Mouse (Mus musculus) 3T3-L1 (cell line): ENCODE results near the gene Fto.

Experiments used
- DNase-seq: peaks from one replicate; pipeline ENCODE4 v3.0.0-alpha.2; 2015; ENCODE audit warnings: low read depth, low spot score

Gene Fto

DNA sequence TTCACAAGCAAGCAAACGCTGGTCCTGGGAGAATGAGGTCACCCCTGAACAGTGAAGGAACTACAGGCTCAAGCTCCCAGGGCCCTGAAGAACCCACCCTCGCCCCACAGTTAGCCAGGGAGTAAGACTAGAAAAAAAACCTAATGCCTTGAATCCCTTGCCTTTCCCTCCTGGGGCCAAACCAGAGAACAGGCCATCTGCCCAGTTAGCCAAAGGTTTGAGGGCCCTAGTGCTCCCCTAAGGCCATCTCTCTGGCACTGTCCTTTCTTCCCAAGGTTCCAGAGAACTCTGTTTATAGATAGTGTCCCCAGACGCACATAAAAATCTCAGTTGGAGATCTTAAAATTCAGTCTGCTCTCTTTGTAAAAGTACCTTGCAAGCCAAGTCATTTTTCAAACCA lies 340.2 kb downstream of the Fto start:
- DNase-seq = no peak

DNA sequence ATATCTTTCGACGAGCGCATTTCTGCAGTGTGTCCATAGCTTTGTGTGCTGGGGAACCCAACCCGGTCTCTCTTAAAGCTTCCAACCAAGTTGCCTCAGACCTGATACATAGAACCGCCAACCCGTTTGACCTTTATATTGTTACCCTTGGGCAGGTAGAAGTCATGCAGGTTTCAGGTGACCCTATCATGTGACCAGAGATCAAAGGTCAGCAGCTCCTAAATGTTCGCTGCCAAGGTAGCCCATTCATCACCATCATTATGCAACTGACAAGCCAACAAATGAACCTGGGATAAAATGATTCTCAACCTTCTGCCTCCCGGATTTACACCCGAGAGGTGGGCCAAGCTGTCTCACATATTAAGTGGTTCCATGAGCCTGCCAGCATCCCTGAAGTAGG lies 344.1 kb downstream of the Fto start:
- DNase-seq = no peak

DNA sequence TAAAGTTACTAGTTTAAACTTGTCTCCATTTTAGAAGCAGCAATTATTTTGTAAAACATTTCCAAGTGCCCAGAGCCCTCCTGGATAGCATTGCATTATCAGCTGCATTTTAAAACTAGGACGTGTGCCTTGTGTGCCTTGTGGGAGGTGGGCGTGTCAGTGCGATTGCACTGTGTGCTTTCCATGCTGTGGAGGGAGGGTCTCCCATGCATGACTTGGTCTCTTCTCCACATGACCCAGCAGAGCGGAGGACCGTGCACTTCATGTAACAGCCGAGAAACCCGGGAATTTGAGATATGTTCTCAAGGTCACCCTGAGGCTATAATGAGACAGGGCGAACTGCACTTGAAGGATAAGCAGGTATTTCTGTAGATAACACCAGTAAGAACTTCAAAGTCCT lies 347.6 kb downstream of the Fto start:
- no peak for DNase-seq

DNA sequence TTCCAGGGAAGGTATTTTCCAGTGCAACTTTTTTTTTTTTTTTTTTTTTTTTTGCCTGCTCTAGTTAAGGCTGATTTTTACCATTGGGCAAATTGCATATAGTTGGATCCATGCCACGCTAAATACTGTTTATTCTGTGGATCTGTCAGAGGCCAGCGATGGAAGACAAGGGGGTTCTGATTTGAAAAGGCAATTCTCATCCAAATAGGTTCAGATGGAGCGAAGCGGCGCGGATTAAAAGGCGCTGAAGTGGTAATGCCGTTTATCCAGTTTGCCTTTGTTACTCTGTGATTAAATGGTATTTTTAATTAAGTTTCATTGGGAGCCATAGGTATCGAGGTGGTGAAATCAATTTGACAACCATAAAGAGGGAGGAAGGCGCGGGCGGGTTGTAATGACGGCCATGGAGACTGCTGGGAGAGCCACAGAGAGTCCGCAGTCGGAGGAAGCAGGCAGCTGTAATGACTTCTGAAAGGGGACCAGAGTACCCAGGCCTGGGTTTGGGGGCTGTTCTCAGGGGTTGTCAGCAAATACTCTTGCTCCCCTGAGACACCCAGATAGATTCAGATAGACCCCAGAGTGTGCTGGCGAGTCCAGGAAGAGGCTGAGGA lies 356.2 kb downstream of the Fto start:
- no peak for DNase-seq

DNA sequence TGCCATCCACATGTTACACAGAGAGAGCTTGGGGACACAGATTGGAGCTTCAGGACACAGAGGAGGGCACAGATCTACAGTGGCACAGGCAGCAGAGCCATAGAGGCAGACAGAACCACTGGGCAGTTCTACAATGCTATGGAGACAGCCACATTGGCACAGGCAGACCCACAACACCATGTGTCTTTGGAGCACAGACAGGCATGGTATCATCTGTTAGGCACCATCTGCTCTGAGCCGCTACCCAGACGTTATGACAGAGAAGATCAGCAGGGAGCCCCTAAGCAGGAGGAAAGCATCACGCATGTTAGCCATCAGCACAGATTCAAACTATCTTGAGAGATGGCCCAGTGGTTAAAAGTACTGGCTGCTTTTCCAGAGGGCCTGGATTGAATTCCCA lies 363.6 kb downstream of the Fto start:
- no peak for DNase-seq

DNA sequence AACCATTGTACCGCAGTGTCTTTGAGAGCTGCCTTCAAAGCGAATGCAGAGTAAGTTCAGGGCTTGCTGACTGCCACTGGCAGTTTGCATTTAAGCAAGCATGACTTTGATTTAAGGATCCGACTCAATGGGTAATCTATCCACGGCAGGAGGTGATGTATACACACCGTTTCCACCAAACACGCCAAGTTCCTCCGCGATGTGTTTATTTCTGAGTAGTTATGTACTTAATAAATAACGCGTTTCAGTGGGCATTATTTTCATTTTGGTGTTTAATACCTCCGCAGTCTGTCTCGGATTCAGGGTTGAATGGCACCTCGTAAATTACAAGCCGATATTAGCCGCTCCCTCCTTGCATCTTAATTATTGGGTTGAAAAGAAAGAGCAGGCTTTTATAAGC lies 366.1 kb downstream of the Fto start:
- no peak for DNase-seq

DNA sequence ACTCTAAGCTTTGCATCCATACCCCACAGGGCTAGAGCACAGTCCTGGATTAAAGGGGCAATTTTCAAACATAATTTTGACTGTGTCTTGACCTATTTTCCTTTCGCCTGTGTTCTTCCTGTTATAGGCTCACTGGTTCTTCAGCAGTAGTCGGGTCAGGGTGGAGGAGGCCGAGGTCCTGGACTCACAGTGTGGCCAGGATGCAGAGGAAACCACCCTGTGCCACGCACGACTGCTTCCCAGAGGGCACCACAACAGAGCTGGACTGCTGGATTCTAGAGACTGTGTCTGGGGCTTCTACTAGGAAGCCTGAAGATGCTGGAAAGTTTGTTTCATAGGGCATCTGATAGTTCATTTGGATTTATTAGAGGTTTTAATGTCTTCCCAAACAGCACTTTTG lies 366.8 kb downstream of the Fto start:
- DNase-seq = no peak

DNA sequence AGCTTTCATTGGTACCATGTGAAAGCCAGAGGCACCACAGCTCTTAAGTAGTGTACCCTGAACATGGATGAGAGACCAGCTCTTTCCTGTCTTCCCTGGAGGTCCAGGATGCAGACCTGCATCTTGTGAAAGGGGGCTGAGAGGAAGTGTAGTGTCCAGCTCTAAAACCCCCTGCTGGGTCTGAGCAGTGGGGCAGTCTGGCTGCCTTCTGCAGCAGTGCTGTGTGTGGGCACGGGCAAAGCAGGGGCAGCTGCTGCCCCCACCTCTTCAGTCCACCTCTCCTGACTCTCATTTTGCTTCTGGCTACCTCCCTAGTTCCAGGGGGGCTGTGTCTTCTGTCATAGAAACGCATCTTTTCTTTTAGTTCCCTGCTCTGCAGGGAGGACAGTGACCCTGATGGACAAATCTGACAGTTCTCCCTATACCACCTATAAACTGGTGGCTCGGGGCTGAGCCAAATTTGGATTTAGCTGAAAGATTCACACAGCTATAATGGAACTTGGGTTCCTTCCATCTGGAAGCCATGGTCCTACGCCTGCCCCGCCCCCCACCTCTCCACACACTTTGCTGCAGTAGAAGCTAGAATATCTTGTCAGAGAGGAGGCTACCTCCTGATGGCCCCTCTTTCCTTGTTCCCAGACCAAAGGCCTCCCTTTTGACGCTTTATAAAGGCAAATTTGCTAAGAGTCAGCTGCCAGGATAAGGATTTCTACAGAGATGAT lies 371.4 kb downstream of the Fto start:
- DNase-seq = no peak

DNA sequence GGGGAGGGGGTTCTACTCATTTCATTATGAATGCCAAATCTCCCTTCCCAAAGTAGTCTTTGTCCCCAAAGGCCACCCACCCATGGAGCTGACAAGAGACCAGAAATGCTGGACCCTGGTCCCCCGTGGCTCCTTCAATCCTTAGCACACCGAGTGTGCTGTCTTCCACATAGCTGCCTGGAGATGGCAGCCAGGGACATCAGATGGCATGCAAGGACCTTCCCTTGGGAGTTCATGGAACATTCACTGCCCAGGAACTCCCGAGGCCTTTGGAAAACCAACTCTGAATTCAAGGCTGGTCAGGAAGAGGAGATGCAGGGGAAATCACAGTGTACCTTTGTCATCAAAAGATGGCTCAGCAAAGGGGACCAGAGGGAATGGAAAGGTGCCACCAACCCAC lies 372.1 kb downstream of the Fto start:
- no peak for DNase-seq

DNA sequence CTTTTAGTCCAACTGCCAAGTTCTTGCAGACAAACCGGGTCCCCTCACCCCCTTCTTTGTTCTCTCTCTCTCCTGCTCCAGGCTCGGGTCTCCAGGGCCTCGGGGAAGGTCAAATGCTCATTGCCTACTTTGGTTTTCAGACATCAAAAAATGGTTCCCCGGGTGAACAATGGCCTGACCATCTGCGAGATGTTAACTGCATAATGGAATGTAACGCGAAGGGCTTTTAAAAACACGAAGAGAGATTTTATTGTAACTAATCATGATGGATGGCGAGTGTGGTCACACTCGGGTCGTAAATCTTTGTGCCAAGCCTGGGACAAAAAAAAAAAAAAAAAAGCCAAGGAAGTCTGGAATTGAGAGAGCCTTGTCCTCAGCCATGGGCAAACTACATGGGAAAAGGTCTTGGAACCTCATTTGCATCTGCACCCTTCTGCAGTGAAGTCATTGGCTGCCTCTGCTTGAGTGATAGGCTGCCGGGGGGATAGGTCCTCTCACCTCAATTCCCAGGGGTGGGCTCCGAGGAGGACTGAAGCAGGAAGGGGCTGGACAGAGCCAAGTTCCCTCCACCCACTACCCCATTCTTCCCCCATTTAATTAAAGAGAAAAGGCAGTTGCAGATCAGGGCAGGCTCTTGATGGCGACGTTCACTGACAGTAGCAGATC lies 378.9 kb downstream of the Fto start:
- peak; percentile 4 for DNase-seq

DNA sequence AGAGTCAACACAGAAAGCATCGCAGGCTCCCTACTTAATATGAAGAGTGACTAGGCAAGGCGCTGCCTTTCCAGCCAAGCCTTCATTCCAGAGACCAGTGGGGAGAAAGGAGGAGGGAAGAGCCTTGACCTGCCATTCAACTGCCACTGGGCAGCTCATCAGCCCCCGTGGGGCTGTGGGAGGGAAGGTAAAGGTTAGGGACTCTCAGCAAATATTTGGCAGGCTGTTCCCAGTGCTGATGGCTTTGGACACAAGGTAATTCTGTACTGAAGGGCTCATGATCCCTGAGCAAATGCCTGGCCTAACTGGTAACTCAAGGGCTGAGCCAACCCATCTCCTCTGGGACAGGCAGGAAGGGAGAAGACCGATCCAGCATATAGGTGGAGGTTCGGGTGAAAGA lies 393.2 kb downstream of the Fto start:
- DNase-seq = no peak

DNA sequence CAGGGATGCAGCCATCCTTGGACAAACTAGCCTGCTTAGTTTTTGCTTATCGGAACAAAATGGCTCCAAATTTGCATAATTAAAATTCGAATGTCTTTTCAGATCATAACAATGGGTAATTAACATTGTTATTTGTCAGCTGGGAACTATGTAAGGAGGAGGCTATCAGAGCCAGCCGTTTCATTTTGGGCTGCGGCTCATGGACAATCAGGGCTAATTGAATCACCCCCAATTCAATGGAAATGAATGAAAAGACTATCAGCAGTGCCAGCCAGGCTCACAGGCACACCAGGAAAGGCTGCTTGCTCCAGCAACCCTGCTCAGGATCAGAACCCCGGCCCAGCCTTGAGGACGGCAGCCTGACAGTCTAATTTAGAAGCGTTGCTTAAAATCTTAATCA lies 395.3 kb downstream of the Fto start:
- no peak for DNase-seq

DNA sequence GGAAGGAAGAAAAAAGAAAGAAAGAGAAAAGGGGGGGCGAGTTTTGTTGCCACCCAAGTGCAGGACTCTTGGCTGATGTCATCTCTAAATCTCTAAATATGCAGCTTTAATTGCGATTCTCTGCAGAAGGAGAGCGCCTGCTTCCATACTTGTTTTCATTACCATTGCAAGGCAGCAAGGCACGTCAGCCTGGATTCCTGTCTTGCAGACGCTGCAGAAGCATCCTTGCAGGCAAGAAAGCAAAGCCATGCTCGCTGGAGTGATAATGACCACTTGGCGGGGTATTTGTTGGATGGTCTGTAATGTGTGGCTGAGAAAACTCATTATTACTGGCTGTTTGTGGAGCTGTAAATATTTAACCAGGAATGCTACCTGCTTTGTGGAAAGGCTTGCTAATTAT lies 396.4 kb downstream of the Fto start:
- no peak for DNase-seq

DNA sequence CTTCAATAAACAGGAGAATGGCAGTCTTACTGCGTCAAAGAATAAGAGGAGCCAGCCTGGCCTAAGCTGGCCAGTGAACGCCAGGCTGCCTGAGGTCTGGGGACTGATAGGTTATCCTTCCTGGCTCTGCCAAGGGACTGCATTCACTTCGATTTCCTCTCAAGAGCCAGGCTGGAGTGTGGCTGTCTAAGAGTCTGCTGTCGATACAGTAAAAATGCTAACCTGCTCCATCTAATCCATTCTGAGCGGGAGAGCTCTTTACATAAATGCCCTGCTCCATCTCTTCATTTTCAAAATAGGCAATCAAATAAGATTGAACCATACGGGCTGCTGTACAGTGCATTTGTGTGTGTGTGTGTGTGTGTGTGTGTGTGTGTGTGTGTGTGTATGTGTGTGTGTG lies 397.9 kb downstream of the Fto start:
- no peak for DNase-seq

DNA sequence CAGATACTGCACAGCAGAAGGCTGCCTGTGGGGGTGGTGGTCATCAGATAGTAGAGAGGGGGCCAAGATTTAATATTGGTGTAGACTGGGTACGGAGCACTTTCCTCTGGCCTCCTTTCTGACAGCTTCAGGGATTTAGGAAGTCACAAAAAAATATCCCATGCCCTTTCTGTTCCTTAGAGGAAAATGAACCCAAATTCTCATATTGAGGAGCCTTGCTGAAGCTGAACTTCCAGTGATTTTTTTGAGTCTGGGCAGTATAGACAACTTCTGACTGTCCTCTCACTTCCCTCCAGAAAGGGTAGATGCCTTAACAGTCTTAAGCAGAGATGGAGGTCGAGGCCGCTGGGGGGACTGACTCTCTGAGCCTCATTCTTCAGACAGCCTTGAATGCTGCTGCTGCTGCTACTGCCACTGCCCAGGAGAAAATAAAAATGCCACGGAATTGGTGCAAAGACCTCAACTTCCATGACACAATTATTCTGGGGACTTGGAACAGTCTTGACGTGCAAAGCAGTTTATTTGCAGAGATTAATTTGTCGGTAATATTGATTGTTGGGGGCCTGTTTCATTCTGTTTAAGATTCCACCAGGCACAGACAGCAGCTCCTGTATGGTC lies 398.8 kb downstream of the Fto start:
- no peak for DNase-seq

DNA sequence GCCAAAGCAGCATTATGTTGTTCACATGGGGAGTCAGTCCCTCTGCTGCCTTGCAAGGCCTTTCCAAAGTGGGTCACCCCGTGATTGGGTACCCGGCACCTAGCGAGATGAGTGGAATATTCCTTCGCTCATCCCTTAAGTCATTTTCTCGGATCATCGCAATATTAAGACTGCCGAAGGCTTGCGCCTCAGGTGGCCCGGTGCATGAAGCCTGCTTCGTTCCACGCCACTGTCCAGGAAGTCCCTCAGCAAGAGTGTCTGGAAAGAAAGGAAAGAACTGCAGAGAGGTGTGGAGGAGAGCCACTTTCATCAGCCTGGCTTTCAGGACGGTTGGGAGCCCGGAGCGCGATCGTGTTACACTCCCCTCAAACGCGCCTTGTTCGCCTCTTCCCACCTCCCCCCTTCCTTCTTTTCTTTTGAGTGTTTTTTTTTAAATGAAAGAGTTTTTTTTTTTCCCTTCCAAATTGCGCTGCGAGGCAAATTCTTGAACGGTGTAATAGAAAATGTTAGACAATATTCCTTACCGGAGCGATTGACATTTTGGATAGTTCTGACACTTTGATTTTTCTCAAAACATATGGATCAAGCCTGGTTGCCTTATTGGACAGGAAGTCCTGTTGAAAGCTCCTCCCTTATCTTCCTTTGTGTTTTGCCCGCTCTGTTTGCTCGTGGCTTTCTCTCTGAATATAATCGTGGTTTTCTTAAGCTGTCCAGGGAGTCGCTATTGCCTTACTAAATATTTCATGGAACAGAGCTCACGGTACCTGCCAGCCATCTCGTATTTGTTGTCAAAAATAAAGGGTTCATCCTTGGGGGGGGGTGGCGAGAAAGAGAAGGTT lies 399.6 kb downstream of the Fto start:
- DNase-seq = peak; percentile 7

DNA sequence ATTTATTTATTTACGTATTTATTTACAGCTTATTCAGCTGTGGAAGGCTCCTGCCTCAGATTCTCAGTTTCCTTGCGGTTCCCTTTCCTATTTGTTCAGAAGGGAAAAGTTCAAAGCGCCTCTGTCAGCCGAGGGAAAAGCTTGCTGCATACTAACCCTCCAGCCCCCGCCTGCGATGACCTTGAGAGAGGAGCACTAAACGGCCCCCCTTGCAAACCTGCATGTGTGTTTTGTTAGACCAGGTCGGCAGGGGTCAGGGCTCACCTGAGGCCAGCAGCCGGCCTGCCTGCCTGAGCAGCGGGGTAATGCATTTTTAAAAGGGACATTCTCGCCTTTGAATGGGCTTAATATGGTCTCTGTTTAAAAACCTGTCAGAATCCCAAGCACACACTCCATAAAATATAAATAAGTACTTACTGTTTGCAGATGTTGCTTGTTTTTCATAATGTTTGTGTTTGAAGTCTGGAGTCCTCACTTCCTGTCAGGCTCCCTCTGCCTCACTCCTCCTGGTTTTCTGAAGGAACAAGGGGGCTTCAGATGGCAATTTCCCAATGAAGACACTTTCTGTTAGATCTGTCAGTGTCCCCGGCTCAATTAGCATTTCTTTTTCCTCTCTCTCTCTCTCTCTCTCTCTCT lies 400.5 kb downstream of the Fto start:
- no peak for DNase-seq

DNA sequence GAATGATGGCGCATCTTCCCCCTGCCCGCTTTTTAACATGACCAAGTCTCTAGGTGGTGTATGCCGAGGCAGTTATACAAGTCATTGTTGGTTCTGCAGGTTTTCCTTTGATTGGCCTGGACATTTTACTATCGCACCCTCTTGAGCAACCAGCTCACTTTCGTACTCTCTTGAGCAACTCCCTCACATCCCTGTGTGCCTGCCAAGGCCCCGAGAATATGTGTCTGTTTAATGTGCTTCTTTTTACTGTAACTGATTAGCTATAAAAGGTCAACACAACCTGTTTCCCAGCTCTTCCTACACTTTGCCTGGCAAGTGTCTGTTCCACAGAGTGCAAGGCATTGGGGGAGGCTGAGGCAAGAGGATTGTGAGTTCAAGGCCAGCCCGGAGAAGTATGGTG lies 401.4 kb downstream of the Fto start:
- DNase-seq = no peak

DNA sequence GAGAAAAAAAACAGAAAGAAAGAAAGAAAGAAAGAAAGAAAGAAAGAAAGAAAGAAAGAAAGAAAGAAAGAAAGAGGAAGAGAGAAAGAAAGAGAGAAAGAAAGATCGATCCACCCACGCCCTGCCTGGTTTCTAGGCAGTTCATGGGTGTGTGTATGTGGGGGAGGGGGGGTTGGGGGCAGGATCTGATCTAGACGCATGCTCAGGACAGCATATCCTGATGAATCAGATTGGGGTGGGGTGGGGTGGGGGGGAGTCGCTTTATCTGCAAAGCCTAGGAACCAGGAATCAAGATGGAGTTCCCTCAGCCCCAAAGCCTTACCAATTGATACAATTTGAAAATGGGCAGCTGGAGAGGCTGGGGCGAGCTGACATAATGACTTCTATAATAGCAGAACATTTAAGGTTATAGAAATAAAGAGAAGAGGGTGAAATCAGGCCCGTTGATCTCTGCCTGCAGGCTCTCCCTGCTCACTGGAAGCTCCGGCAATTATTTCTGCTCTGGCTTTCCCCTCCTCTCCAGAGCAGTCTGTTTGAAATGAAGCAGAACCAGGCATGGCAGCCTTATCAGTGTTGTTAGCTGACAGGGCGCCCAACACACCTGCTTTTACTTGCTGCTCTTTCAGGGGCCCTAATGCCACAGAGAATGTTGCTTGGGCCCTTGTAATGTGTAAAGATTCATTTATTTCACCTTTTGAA lies 402.2 kb downstream of the Fto start:
- no peak for DNase-seq
